Mouse (Mus musculus): Measurements from ENCODE around the gene Srr.
A peak's percentile ranks its signal among the peaks of the same experiment; 100 is the strongest.

Srr gene

GRCm38 (mm10) chr11:74907850-74908249 lies 17.9 kb downstream of the Srr start:
- no peak for DNase-seq (ENCODE audit: low read depth)

- DNase-seq (ENCODE audit: low read depth) = no peak
These were observed 23.3 kb downstream of the Srr start for GRCm38 (mm10) chr11:74902416-74902815.

- DNase-seq (ENCODE audit: low read depth) = no peak
These were observed 24.2 kb downstream of the Srr start for GRCm38 (mm10) chr11:74901555-74901954.

GRCm38 (mm10) chr11:74898517-74898827 lies 27.3 kb downstream of the Srr start:
- no peak for DNase-seq (ENCODE audit: low read depth)

- DNase-seq (ENCODE audit: low read depth) = peak; percentile 89
These were observed 27.9 kb downstream of the Srr start, which contains the start of gene Tsr1 for GRCm38 (mm10) chr11:74897678-74898516. Gene Tsr1, plus strand, starts transcription at chr11:74898071.

GRCm38 (mm10) chr11:74896901-74897677 lies 28.7 kb downstream of the Srr start, which contains the start of gene Sgsm2:
Gene Sgsm2, minus strand, starts transcription at chr11:74897060.
- DNase-seq (ENCODE audit: low read depth) = peak; percentile 66

- DNase-seq (ENCODE audit: low read depth) = peak; percentile 57
These were observed 29.5 kb downstream of the Srr start for GRCm38 (mm10) chr11:74895980-74896900.

- DNase-seq (ENCODE audit: low read depth) = no peak
These were observed 31.1 kb downstream of the Srr start for GRCm38 (mm10) chr11:74894619-74895018.

- DNase-seq (ENCODE audit: low read depth) = no peak
These were observed 42.6 kb downstream of the Srr start for GRCm38 (mm10) chr11:74883098-74883497.

- no peak for DNase-seq (ENCODE audit: low read depth)
These were observed 43.8 kb downstream of the Srr start for GRCm38 (mm10) chr11:74881979-74882378.

GRCm38 (mm10) chr11:74880999-74881398 lies 44.7 kb downstream of the Srr start:
- DNase-seq (ENCODE audit: low read depth) = no peak

- no peak for DNase-seq (ENCODE audit: low read depth)
These were observed 48.9 kb downstream of the Srr start for GRCm38 (mm10) chr11:74876801-74877200.

- no peak for DNase-seq (ENCODE audit: low read depth)
These were observed 51.1 kb downstream of the Srr start for GRCm38 (mm10) chr11:74874630-74875029.

- no peak for DNase-seq (ENCODE audit: low read depth)
These were observed 54.6 kb downstream of the Srr start for GRCm38 (mm10) chr11:74870991-74871622.

GRCm38 (mm10) chr11:74870544-74870943 lies 55.2 kb downstream of the Srr start:
- no peak for DNase-seq (ENCODE audit: low read depth)

GRCm38 (mm10) chr11:74869603-74870002 lies 56.1 kb downstream of the Srr start:
- DNase-seq (ENCODE audit: low read depth) = no peak

GRCm38 (mm10) chr11:74868046-74868760 lies 57.5 kb downstream of the Srr start:
- no peak for DNase-seq (ENCODE audit: low read depth)

GRCm38 (mm10) chr11:74867181-74867580 lies 58.6 kb downstream of the Srr start:
- DNase-seq (ENCODE audit: low read depth) = no peak

- no peak for DNase-seq (ENCODE audit: low read depth)
These were observed 59.1 kb downstream of the Srr start for GRCm38 (mm10) chr11:74866640-74867039.

- DNase-seq (ENCODE audit: low read depth) = no peak
These were observed 60.5 kb downstream of the Srr start for GRCm38 (mm10) chr11:74865252-74865651.

- no peak for DNase-seq (ENCODE audit: low read depth)
These were observed 61.3 kb downstream of the Srr start for GRCm38 (mm10) chr11:74864421-74864820.
